Mouse (Mus musculus) ovary, postnatal 36 days (tissue): ENCODE data around the gene Vmn1r170.
"Not testable (repeated sequence)": the region's sequence is repeated elsewhere in the genome, so short reads cannot be mapped to it uniquely, and the experiment has no call there.

ENCODE experiments used
- DNase-seq: peaks from one replicate; pipeline ENCODE4 v3.0.0; 2022; ENCODE audit warnings: low spot score, mixed read lengths

Vmn1r170 gene

GRCm38 (mm10) chr7:23605875-23606274 is at the start of gene Vmn1r170:
Vmn1r170 (plus strand) TSS chr7:23606175.
- not testable (repeated sequence) for DNase-seq

GRCm38 (mm10) chr7:23575226-23575625 is 30.7 kb upstream of the Vmn1r170 start, which contains the start of gene Vmn1r169:
Vmn1r169 (plus strand) TSS chr7:23575526.
- not testable (repeated sequence) for DNase-seq

GRCm38 (mm10) chr7:23630422-23630821 is 24.4 kb downstream of the Vmn1r170 start, which contains the start of gene Vmn1r171:
Vmn1r171 (plus strand) TSS chr7:23630722.
- no peak for DNase-seq
